Mouse (Mus musculus): ENCODE measurements at regions not wholly inside any gene's neighbourhood (a gene's known extent, or its start where the extent isn't known, plus 50 kb on each side); places are given as distances from the start of the nearest gene placed in this dataset.
A peak's percentile ranks its signal among the peaks of the same experiment; 100 is the strongest.

DNA sequence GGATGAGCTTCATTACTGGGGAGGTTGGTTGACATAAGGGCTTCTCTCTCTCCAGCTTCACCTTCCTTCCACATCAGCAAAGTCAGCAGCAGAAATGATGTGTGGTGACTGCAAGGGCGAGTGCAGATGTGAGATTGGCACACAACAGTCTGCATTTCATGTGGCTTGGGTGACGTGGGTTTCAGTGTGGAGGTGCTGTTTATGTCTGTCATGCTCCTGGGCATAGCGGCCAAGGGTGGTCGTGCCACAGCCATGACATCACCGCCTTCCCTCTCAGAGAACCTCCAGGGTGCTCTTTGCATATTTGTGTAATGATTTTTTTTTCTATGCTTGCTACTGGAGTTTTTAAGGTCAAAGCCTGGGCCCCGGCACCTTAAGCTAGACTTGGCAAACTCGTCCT lies 64.0 kb downstream of the Pthlh start:
- 67% methylated on average over 7 of the region's 7 CpGs for WGBS
- Histone ChIP-seq H3K4me2 (replicated peaks) (no peak overlapping the region), H3K27ac (replicated peaks) (no peak overlapping the region), H3K36me3 (no peaks in the 10 kb centered on the region), H3K27me3 (no peaks in the 10 kb centered on the region), H3K9ac (no peak overlapping the region), H3K9me3 (replicated peaks) (no peaks in the 10 kb centered on the region), H3K4me3 (replicated peaks) (no peak overlapping the region), H3K4me1 (no peaks in the 10 kb centered on the region)
- ATAC-seq (ENCODE audit: insufficient number of reproducible peaks, low FRiP score, low TSS enrichment, low read depth), result no peak

DNA sequence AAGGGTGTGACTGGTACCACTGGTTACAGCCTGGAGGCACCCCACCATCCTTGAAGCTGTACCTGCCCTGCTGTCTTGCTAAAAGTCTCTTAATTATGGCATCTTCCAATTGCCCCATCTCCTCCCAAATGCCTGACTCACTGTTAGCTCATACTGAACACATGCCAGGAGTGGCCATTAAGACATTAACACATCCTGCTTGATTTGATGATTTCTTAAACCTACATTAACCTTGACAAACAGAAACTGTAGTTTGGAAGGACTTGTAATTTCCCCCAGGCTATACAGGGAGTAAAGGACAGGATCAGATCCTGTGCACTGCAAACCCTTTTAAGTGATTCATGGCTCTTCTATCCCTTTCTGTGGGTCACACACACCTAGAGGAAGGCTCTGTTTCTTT lies 64.6 kb downstream of the Pthlh start:
- no peak for ATAC-seq (ENCODE audit: insufficient number of reproducible peaks, low FRiP score, low TSS enrichment, low read depth)
- H3K4me1 ChIP-seq, result no peaks in the 10 kb centered on the region
- H3K27me3 ChIP-seq, result no peaks in the 10 kb centered on the region
- H3K4me2 ChIP-seq (replicated peaks), result no peak overlapping the region
- no peaks in the 10 kb centered on the region for H3K36me3 ChIP-seq
- no peaks in the 10 kb centered on the region for H3K9me3 ChIP-seq (replicated peaks)
- no peak overlapping the region for H3K27ac ChIP-seq (replicated peaks)
- no peak overlapping the region for H3K9ac ChIP-seq
- H3K4me3 ChIP-seq (replicated peaks), result no peak overlapping the region

DNA sequence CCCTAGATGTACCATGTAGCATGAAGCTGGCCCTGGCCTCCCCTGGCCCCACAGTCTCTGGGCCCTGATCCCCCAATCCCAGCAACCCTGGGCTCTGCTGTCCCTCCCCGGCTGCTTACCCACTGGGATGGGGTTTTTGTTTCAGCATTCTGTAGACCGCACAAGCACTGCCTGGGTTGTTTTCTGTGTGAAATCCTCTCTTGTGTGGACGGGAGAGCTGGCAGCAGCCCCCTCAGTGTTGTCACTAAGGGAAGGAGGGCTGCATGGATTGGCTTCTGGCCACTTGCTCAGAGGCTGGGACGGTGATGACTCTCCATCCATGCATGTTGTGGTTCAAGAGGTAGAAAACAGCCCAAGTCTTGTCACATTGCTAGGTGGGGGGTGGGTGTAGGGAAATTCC lies 67.6 kb downstream of the Pthlh start:
- Histone ChIP-seq H3K27ac (replicated peaks) (no peak overlapping the region), H3K4me2 (replicated peaks) (no peak overlapping the region), H3K36me3 (no peaks in the 10 kb centered on the region), H3K9me3 (replicated peaks) (no peaks in the 10 kb centered on the region), H3K27me3 (no peaks in the 10 kb centered on the region), H3K4me3 (replicated peaks) (no peak overlapping the region), H3K9ac (no peak overlapping the region), H3K4me1 (no peaks in the 10 kb centered on the region)
- 76% methylated on average over 4 of the region's 4 CpGs for WGBS
- ATAC-seq (ENCODE audit: insufficient number of reproducible peaks, low FRiP score, low TSS enrichment, low read depth), result no peak

DNA sequence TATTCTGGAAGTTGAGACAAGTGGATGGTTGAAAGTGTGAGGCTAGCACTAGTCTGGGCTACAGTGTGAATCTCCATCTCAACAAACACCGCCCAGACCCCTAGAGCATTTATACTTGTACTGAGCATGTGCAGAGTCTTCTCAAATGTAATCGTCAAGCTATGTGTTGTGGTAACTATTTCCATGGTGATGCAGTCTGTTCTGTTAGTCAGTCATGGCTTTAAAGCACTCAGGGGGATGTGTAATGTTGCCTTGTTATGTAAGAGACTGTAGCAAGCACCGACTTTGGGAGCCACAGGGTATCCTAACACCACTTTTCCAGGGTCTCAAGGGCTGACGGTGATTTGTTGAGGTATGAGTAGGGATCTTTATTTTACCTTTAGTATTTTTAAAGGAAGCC lies 68.7 kb downstream of the Pthlh start:
- ATAC-seq (ENCODE audit: insufficient number of reproducible peaks, low FRiP score, low TSS enrichment, low read depth), result no peak
- no peak overlapping the region for H3K4me2 ChIP-seq (replicated peaks)
- no peaks in the 10 kb centered on the region for H3K27me3 ChIP-seq
- H3K9me3 ChIP-seq (replicated peaks), result no peaks in the 10 kb centered on the region
- WGBS, result 79% methylated on average over 4 of the region's 4 CpGs
- H3K4me1 ChIP-seq, result no peaks in the 10 kb centered on the region
- no peak overlapping the region for H3K4me3 ChIP-seq (replicated peaks)
- no peak overlapping the region for H3K9ac ChIP-seq
- H3K36me3 ChIP-seq, result no peaks in the 10 kb centered on the region
- H3K27ac ChIP-seq (replicated peaks), result no peak overlapping the region

DNA sequence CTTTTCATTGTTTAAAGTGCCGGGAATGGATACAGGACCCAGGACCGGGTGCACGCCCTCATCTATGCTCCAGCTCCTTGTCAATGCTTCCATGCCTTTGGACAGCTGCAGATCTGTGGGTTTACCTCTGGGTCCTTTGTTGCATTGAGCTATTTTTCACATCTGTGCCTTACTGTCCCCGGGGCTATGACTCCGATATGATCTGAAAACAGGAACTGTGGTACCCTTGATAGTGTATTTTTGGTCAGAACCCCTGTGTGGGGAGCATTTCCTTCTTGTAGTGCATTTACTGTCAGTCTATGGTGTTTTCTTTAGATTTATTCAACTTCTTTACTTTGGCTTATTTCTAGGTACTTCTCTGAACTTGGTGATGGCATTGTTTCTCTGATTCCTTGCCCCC lies 76.3 kb downstream of the Pthlh start:
- ATAC-seq (ENCODE audit: insufficient number of reproducible peaks, low FRiP score, low TSS enrichment, low read depth), result no peak
- H3K9me3 ChIP-seq (replicated peaks), result no peaks in the 10 kb centered on the region
- H3K4me3 ChIP-seq (replicated peaks), result no peak overlapping the region
- H3K4me2 ChIP-seq (replicated peaks), result no peak overlapping the region
- no peaks in the 10 kb centered on the region for H3K36me3 ChIP-seq
- 75% methylated on average over 5 of the region's 5 CpGs for WGBS
- H3K9ac ChIP-seq, result no peak overlapping the region
- H3K27me3 ChIP-seq, result no peaks in the 10 kb centered on the region
- no peaks in the 10 kb centered on the region for H3K4me1 ChIP-seq
- no peak overlapping the region for H3K27ac ChIP-seq (replicated peaks)

DNA sequence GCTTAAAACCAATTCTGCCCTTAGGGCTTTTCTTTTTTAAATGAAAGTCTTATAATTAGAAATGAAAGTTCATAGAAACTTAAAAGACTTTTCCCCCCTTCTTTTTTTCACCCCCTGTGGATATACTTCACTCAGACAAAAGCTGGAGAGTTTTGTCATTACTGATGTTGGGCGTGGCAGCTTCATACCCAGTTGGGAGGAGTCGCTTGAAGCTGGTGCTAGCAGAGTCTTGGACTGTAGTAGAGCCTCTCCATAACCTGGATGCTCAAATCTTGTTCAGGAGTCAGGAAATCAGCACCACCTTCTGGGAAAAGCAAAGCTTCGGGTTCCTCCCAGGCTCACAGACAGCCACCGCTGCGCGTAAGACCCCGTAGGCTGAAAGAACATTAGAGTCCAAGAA lies 85.7 kb downstream of the Pthlh start:
- peak; percentile 61 for ATAC-seq (ENCODE audit: insufficient number of reproducible peaks, low FRiP score, low TSS enrichment, low read depth)
- Histone ChIP-seq H3K4me1 (0 out of 2 replicates have a peak, but pooled peaks cover 5% of the 10 kb centered on the region), H3K36me3 (no peaks in the 10 kb centered on the region), H3K9me3 (replicated peaks) (0 out of 2 replicates have a peak, but pooled peaks cover 3% of the 10 kb centered on the region), H3K4me2 (replicated peaks) (0 out of 2 replicates have a peak overlapping the region, but pooled peaks have one; percentile 15), H3K4me3 (replicated peaks) (no peak overlapping the region), H3K27ac (replicated peaks) (no peak overlapping the region), H3K27me3 (no peaks in the 10 kb centered on the region), H3K9ac (no peak overlapping the region)
- WGBS, result 38% methylated on average over 7 of the region's 7 CpGs

DNA sequence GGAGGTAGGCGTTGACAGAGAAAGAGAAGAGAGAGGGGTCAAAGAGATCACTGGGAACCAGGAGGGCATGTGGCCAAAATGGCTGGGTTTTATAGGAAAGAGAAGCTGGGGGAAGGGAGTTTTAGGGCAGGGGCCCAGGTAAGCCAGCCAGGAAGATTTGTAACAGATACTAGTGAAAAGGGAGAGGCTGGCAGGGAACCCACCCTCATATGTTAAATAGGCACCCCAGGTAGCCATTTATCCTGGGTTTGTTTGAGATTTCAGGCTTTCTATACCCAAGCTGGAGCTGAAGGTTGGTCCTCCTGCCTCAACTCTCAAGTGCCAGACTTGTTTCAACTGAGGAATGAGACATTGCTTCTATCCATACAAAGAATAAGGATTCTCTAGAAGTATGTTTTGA lies 85.0 kb downstream of the Klhl42 start:
- Histone ChIP-seq H3K4me1 (0 out of 2 replicates have a peak, but pooled peaks cover 5% of the 10 kb centered on the region), H3K9ac (no peak overlapping the region), H3K27ac (replicated peaks) (no peak overlapping the region), H3K9me3 (replicated peaks) (0 out of 2 replicates have a peak, but pooled peaks cover 4% of the 10 kb centered on the region), H3K36me3 (no peaks in the 10 kb centered on the region), H3K4me3 (replicated peaks) (no peak overlapping the region), H3K27me3 (no peaks in the 10 kb centered on the region), H3K4me2 (replicated peaks) (no peak overlapping the region)
- WGBS, result 71% methylated on average over 1 of the region's 1 CpGs
- no peak for ATAC-seq (ENCODE audit: insufficient number of reproducible peaks, low FRiP score, low TSS enrichment, low read depth)
